Mouse (Mus musculus) neural tube, embryonic 11.5 days (tissue): ENCODE results near the gene Thnsl1. TPM values are rescaled to one million over a fixed set of nuclear protein-coding genes. Genes with fewer than 3 reads are reported as not detected.

ENCODE experiments used
- ATAC-seq: fragments of 200-750 bp; cut with Nextera tagmentation; 2 replicates; pipeline ENCODE4 v1.8.0; 2017; ENCODE audit warnings: moderate number of reproducible peaks, mild to moderate bottlenecking, moderate TSS enrichment, moderate library complexity; ENCODE audit not compliant: insufficient read depth, low FRiP score, low TSS enrichment
- DNase-seq: peaks from one replicate; pipeline ENCODE4 v3.0.0-alpha.2; 2015; ENCODE audit warnings: low spot score
- H3K27ac ChIP-seq: fragments of 300-500 bp; sonication (generic); 2 replicates; pipeline ENCODE4 v1.5.1; 2014; ENCODE audit warnings: low read depth, mild to moderate bottlenecking, low read length
- H3K27me3 ChIP-seq: fragments of 300-500 bp; sonication (generic); 2 replicates; pipeline ENCODE4 v1.6.1; 2014; ENCODE audit warnings: mild to moderate bottlenecking, low read length, mixed read lengths; ENCODE audit not compliant: control insufficient read depth, insufficient read depth
- H3K36me3 ChIP-seq: fragments of 300-500 bp; sonication (generic); 2 replicates; pipeline ENCODE4 v1.6.1; 2014; ENCODE audit warnings: mild to moderate bottlenecking, low read length, moderate library complexity, mixed read lengths; ENCODE audit not compliant: control insufficient read depth, insufficient read depth
- H3K4me1 ChIP-seq: fragments of 300-500 bp; sonication (generic); 2 replicates; pipeline ENCODE4 v1.6.1; 2014; ENCODE audit warnings: low read length, mixed read lengths; ENCODE audit not compliant: control insufficient read depth, insufficient read depth
- H3K4me2 ChIP-seq: fragments of 300-500 bp; sonication (generic); 2 replicates; pipeline ENCODE4 v1.6.1; 2014; ENCODE audit warnings: low read depth, mild to moderate bottlenecking, moderate library complexity
- H3K4me3 ChIP-seq: fragments of 300-500 bp; sonication (generic); 2 replicates; pipeline ENCODE4 v1.5.1; 2014; ENCODE audit warnings: low read depth, low read length
- H3K9ac ChIP-seq: fragments of 300-500 bp; sonication (generic); 2 replicates; pipeline ENCODE4 v1.6.1; 2014; ENCODE audit warnings: mild to moderate bottlenecking, low read length
- H3K9me3 ChIP-seq: fragments of 300-500 bp; sonication (generic); 2 replicates; pipeline ENCODE4 v1.6.1; 2016; ENCODE audit warnings: low read length; ENCODE audit not compliant: control insufficient read depth
- WGBS: fragments of 180-500 bp; shearing (Covaris S2); extraction: QIAGEN DNeasy Blood & Tissue Kit; methylation state at CpG from one replicate; pipeline ENCODE4 v1.1.7; 2014; 5-methylcytosine and 5-hydroxymethylcytosine counted together
- polyA plus RNA-seq: library from polyadenylated mRNA; unstranded; fragments of >200 nt; fragmentation: Nextera tagmentation; extraction: Ambion mirVana; gene quantifications from 2 replicates; pipeline ENCODE4 v1.2.1, GENCODE M21; 2014

Thnsl1 gene
- polyA plus RNA-seq, 1 experiment from 2014 or later: 18.1 TPM

DNA sequence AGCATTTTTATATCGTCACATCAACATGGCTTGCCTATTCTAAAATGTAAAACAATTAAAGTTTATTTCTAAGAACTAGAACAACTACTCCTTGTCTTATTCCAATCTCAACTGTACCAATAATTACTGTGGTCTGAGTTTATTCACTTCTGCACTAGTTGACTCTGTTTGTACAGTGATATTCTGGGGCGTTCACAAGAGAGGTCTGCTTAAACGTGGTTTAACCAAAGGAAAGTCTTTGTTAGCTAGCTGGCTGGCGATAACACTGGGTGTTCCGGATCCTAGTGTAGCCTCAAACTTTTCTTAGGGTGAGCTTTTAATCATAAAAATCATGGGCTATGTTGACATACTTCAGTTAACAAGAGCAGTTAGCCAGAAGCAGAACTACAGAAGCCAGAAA lies 10.3 kb upstream of the Thnsl1 start:
- no peak overlapping the region for H3K9ac ChIP-seq
- no peak for DNase-seq
- WGBS: 92% methylated on average over 5 of the region's 5 CpGs

GRCm38 (mm10) chr2:21199051-21199450 lies 6.5 kb upstream of the Thnsl1 start:
- Histone ChIP-seq H3K27ac (no peak overlapping the region), H3K4me2 (no peak overlapping the region), H3K4me1 (no peaks in the 10 kb centered on the region), H3K4me3 (no peak overlapping the region), H3K9me3 (no peaks in the 10 kb centered on the region), H3K36me3 (no peaks in the 10 kb centered on the region), H3K27me3 (no peaks in the 10 kb centered on the region), H3K9ac (no peak overlapping the region)
- DNase-seq (no peak), ATAC-seq (no peak)
- WGBS: 71% methylated on average over 3 of the region's 3 CpGs

More for the DNA sequence above, 10.3 kb upstream of the Thnsl1 start:
- no peak for ATAC-seq
- H3K4me3 ChIP-seq: no peak overlapping the region
- no peaks in the 10 kb centered on the region for H3K9me3 ChIP-seq
- H3K4me1 ChIP-seq: no peaks in the 10 kb centered on the region
- no peaks in the 10 kb centered on the region for H3K27me3 ChIP-seq
- H3K4me2 ChIP-seq: no peak overlapping the region
- H3K27ac ChIP-seq: no peak overlapping the region
- H3K36me3 ChIP-seq: no peaks in the 10 kb centered on the region

DNA sequence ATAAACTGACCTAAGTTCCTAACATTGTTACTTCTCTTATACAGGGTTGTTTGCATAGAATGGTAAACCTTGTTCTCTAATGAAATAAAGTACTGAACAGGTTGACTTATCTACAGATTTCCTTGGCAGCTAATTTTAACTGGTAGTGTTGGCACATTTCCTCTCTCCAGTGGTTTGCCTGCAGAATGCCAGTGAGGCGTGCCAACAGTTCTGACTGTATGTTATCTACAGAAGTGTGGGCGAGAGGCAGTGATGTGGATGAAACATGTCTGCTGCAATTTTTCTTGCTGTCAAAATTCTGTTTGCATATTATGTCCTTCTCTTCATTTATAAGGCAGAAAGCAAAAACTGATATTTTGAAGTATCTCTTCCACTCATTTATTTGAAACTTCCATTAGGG lies 2.8 kb upstream of the Thnsl1 start:
- no peak for ATAC-seq
- Histone ChIP-seq H3K27ac (no peak overlapping the region), H3K4me1 (peaks cover 3% of the 10 kb centered on the region; the same call in 1 of the 2 replicates), H3K9ac (no peak overlapping the region), H3K27me3 (no peaks in the 10 kb centered on the region), H3K9me3 (no peaks in the 10 kb centered on the region), H3K4me2 (no peak overlapping the region), H3K4me3 (no peak overlapping the region), H3K36me3 (no peaks in the 10 kb centered on the region)
- DNase-seq: no peak
- 89% methylated on average over 2 of the region's 2 CpGs for WGBS

DNA sequence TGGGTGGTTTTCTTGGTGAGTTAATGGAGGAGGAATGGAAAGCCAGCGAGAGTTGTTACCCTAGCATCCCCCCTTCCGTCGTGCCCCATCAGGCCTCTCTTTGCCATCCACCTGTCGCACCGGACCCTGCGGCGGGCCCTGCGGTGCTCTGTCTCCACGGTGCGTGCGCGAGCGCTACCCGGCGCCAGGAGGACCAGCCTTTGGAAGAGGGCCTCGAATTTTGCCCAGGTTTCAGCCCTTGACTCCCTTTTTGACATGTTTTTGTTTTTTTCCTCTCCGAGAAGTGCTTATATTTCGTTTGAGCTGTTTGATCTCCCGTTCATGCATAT lies 271 bp downstream of the Thnsl1 start:
- peak overlapping the region; percentile 66 for H3K4me2 ChIP-seq
- H3K4me3 ChIP-seq: peak overlapping the region; percentile 49
- H3K9ac ChIP-seq: peak overlapping the region; percentile 56
- ATAC-seq (peak; percentile 87), DNase-seq (no peak)
- H3K27ac ChIP-seq: no peak overlapping the region
- no peaks in the 10 kb centered on the region for H3K9me3 ChIP-seq
- no peaks in the 10 kb centered on the region for H3K36me3 ChIP-seq
- WGBS: under 1% methylated on average over 19 of the region's 19 CpGs
- peaks cover 3% of the 10 kb centered on the region; the same call in 1 of the 2 replicates for H3K4me1 ChIP-seq
- no peaks in the 10 kb centered on the region for H3K27me3 ChIP-seq

DNA sequence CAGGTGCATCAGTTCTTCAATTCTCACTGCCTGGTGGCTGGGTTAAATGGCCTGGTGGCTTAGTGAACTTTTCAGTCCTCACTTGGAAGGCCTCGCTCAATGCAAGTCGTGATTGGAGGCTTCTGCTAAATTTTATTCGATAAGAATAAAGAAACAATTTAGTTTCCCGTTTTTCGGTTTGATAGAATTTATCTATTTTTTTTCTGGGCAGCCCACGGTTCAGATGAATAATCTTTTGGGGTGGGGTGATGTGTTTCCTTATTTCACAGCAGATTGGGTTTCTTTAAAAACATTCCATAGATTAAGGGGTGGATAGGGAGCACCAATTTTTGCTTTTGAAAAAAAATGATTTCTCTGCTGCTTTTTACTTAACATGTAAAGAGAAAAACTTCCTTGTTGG lies 754 bp downstream of the Thnsl1 start:
- H3K27me3 ChIP-seq: no peaks in the 10 kb centered on the region
- no peaks in the 10 kb centered on the region for H3K36me3 ChIP-seq
- H3K9me3 ChIP-seq: no peaks in the 10 kb centered on the region
- H3K9ac ChIP-seq: peak overlapping the region; percentile 56
- 52% methylated on average over 6 of the region's 6 CpGs for WGBS
- DNase-seq (no peak), ATAC-seq (no peak)
- H3K27ac ChIP-seq: no peak overlapping the region
- peaks cover 3% of the 10 kb centered on the region; the same call in 1 of the 2 replicates for H3K4me1 ChIP-seq
- H3K4me2 ChIP-seq: peak overlapping the region; percentile 66
- H3K4me3 ChIP-seq: peak overlapping the region; percentile 49

GRCm38 (mm10) chr2:21211361-21211760 lies 5.8 kb downstream of the Thnsl1 start:
- H3K36me3 ChIP-seq: no peaks in the 10 kb centered on the region
- H3K4me2 ChIP-seq: no peak overlapping the region
- ATAC-seq (no peak), DNase-seq (no peak)
- 79% methylated on average over 6 of the region's 6 CpGs for WGBS
- no peak overlapping the region for H3K9ac ChIP-seq
- no peaks in the 10 kb centered on the region for H3K27me3 ChIP-seq
- no peaks in the 10 kb centered on the region for H3K9me3 ChIP-seq
- H3K4me1 ChIP-seq: peaks cover 3% of the 10 kb centered on the region; the same call in 1 of the 2 replicates
- H3K27ac ChIP-seq: no peak overlapping the region
- no peak overlapping the region for H3K4me3 ChIP-seq

DNA sequence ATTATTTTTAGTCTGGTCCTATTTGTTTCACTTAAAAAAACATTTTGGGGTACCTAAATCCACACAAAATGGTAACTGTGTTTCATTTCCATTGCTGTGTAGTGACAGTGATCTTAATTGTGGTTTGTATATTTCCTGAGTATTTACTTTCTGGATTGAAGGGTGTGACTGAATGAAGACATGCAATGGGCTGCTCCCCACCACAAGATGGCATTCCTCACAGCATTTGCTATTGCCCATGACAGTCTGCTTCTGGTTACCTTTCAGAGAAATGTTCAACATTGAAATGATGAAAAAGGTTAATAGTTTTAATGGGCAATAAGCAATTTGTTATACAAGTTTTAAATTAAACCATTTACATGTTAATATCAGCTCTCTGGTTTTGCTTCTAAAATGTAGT lies 8.8 kb downstream of the Thnsl1 start:
- DNase-seq (no peak), ATAC-seq (no peak)
- Histone ChIP-seq H3K9ac (no peak overlapping the region), H3K27ac (no peak overlapping the region), H3K9me3 (no peaks in the 10 kb centered on the region), H3K36me3 (no peaks in the 10 kb centered on the region), H3K27me3 (no peaks in the 10 kb centered on the region), H3K4me3 (no peak overlapping the region), H3K4me1 (no peaks in the 10 kb centered on the region), H3K4me2 (no peak overlapping the region)

GRCm38 (mm10) chr2:21215284-21215683 lies 9.8 kb downstream of the Thnsl1 start:
- H3K9me3 ChIP-seq: no peaks in the 10 kb centered on the region
- no peaks in the 10 kb centered on the region for H3K4me1 ChIP-seq
- H3K27me3 ChIP-seq: no peaks in the 10 kb centered on the region
- no peaks in the 10 kb centered on the region for H3K36me3 ChIP-seq
- no peak for DNase-seq
- no peak for ATAC-seq
- WGBS: 92% methylated on average over 2 of the region's 2 CpGs
- no peak overlapping the region for H3K4me2 ChIP-seq
- H3K9ac ChIP-seq: no peak overlapping the region
- H3K4me3 ChIP-seq: no peak overlapping the region
- no peak overlapping the region for H3K27ac ChIP-seq

DNA sequence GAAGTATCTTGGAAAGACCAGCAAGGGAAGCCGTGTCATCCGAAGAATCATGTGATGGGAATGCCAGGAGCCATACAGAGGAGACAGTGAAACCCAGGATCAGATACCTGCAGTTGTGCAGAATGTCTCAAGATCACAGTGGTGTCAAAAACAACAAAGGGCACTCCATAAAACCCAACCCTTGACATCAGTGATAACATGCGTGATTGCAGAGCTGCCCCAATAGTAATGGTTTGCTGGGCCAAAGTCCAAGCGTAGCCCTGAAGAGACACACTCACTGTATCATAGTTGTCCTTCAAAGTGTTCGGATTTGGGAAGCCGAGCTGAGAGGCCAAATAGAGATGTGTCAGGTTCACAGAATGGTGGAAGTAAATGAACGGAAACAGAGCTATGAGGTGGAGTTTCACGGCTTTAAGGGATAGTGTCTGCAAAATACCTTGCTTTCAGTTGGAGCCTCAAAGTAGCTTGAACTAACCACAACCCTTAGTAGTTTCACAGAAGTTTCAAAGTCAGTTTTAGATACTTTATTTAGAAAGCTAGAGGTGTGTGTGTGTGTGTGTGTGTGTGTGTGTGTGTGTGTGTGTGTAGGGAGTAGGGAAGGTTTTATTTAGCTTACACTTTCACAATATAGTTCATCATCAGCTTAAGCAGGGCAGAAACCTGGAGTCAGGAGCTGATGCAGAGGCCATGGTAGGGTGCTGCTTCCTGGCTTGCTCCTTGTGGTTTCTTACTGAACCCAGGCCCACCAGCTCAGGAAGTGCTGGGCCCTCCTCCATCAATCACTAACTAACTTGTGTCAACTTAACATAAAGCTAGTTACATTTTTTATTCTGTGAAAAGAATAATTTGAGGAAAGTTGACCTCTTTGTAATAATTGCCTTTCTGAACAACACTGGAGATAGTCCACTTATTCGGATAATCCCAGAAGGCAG lies 17.2 kb downstream of the Thnsl1 start:
- H3K9ac ChIP-seq: no peak overlapping the region
- no peak overlapping the region for H3K4me3 ChIP-seq
- DNase-seq (no peak), ATAC-seq (no peak)
- 91% methylated on average over 9 of the region's 9 CpGs for WGBS
- H3K27me3 ChIP-seq: no peaks in the 10 kb centered on the region
- no peaks in the 10 kb centered on the region for H3K36me3 ChIP-seq
- no peaks in the 10 kb centered on the region for H3K4me1 ChIP-seq
- H3K4me2 ChIP-seq: no peak overlapping the region
- H3K9me3 ChIP-seq: no peaks in the 10 kb centered on the region
- no peak overlapping the region for H3K27ac ChIP-seq
